Mouse (Mus musculus): Measurements from ENCODE around the gene Gm8300.
"Not testable (repeated sequence)": the region's sequence is repeated elsewhere in the genome, so short reads cannot be mapped to it uniquely, and the experiment has no call there.

Gm8300 gene

GRCm38 (mm10) chr12:87514016-87514415 lies at the start of gene Gm8300:
Gene Gm8300, plus strand, starts transcription at chr12:87514316.
- DNase-seq = not testable (repeated sequence)

GRCm38 (mm10) chr12:87464678-87465297 lies 49.3 kb upstream of the Gm8300 start:
- no peak for DNase-seq

- DNase-seq = no peak
These were observed 43.6 kb upstream of the Gm8300 start for GRCm38 (mm10) chr12:87470263-87471136.

GRCm38 (mm10) chr12:87471421-87471963 lies 42.6 kb upstream of the Gm8300 start:
- DNase-seq = no peak

- DNase-seq = peak; percentile 94
These were observed 41.9 kb upstream of the Gm8300 start, which contains the start of gene Snw1 for GRCm38 (mm10) chr12:87471964-87472786. Gene Snw1, minus strand, starts transcription at chr12:87472274.

- DNase-seq = no peak
These were observed 39.4 kb upstream of the Gm8300 start for GRCm38 (mm10) chr12:87474756-87475155.

- DNase-seq = not testable (repeated sequence)
These were observed 31.6 kb upstream of the Gm8300 start for GRCm38 (mm10) chr12:87482482-87482881.

GRCm38 (mm10) chr12:87488683-87489082 lies 25.4 kb upstream of the Gm8300 start:
- DNase-seq = not testable (repeated sequence)

GRCm38 (mm10) chr12:87494421-87494820 lies 19.7 kb upstream of the Gm8300 start, which contains the start of gene Gm5788:
Gene Gm5788, plus strand, starts transcription at chr12:87494721.
- DNase-seq = not testable (repeated sequence)

GRCm38 (mm10) chr12:87519616-87520015 lies 5.5 kb downstream of the Gm8300 start:
- not testable (repeated sequence) for DNase-seq

- DNase-seq = no peak
These were observed 29.8 kb downstream of the Gm8300 start for GRCm38 (mm10) chr12:87543927-87544326.

- not testable (repeated sequence) for DNase-seq
These were observed 36.5 kb downstream of the Gm8300 start for GRCm38 (mm10) chr12:87550628-87551027.

All from cerebellum, adult 11-12 months (tissue).